Comparison of ENCODE assay signal across 9 mouse cellular contexts in genomic region chrX:157612894-157613293, GRCm38 (mm10). TPM values are rescaled to one million over a fixed set of nuclear protein-coding genes. Genes with fewer than 3 reads are reported as not detected.
DNase-seq lines count a peak whose midpoint lies in the region; ATAC-seq lines count a peak whose summit lies in the region.
"Had no signal": no experiment of that assay in that cellular context is flagged by ENCODE, and none has a peak within 500 bp of the region (broad histone marks: within the 10 kb centered on the region; RNA-seq: fewer than 3 reads in every experiment).

No protein-coding gene starts in this region.

- 27% methylated on average over 31 of the region's 32 CpGs for WGBS in heart, embryonic 14.5 days
- WGBS in embryonic facial prominence, embryonic 15.5 days, result 26% methylated on average over 32 of the region's 32 CpGs
- 33% methylated on average over 32 of the region's 32 CpGs for WGBS in neural tube, embryonic 13.5 days

- no peak overlapping the region for H3K27ac ChIP-seq in heart, embryonic 14.5 days (replicated peaks in 1 of 2; ENCODE audit: control insufficient read depth in 1 of 2, insufficient read depth in 1 of 2, low read depth in 2 of 2, low read length in 2 of 2)
- H3K27ac ChIP-seq in embryonic facial prominence, embryonic 15.5 days (replicated peaks), result no peak overlapping the region
- H3K27ac ChIP-seq in neural tube, embryonic 13.5 days (replicated peaks), result no peak overlapping the region
- H3K27ac ChIP-seq: heart, adult 2 months had no signal

- H3K4me3 ChIP-seq in heart, embryonic 14.5 days (ENCODE audit: control insufficient read depth in 1 of 2, insufficient read depth in 1 of 2, low read depth in 1 of 2, low read length in 2 of 2), result peak overlapping the region; percentile 13 to 19; a peak in 1 of 4 replicates
- peak overlapping the region; percentile 19 for H3K4me3 ChIP-seq in embryonic facial prominence, embryonic 15.5 days (replicated peaks)
- no peak overlapping the region for H3K4me3 ChIP-seq in neural tube, embryonic 13.5 days
- H3K4me3 ChIP-seq: heart, adult 2 months had no signal

- no peak for ATAC-seq in heart, embryonic 14.5 days (ENCODE audit: insufficient number of reproducible peaks, insufficient read depth, low FRiP score, low read depth)
- ATAC-seq in embryonic facial prominence, embryonic 15.5 days (ENCODE audit: insufficient number of reproducible peaks, low FRiP score, low TSS enrichment, low read depth), result no peak; the same call in 1 of the 2 replicates
- ATAC-seq in neural tube, embryonic 13.5 days (ENCODE audit: low read depth), result no peak

- intact Hi-C loops in heart, postnatal 36 days (cut with DNase I), result no loop called here

- no peaks in the 10 kb centered on the region for H3K9me3 ChIP-seq in heart, embryonic 14.5 days (ENCODE audit: control insufficient read depth, low read length)
- no peaks in the 10 kb centered on the region for H3K9me3 ChIP-seq in embryonic facial prominence, embryonic 15.5 days (replicated peaks)
- H3K9me3 ChIP-seq in neural tube, embryonic 13.5 days, result no peaks in the 10 kb centered on the region

- H3K4me2 ChIP-seq in heart, embryonic 14.5 days (ENCODE audit: low read length), result peak overlapping the region; percentile 59
- H3K4me2 ChIP-seq in embryonic facial prominence, embryonic 15.5 days (replicated peaks), result peak overlapping the region; percentile 44
- H3K4me2 ChIP-seq in neural tube, embryonic 13.5 days, result peak overlapping the region; percentile 44

- H3K36me3 ChIP-seq in heart, embryonic 14.5 days (ENCODE audit: control insufficient read depth, insufficient read depth, low read length), result no peaks in the 10 kb centered on the region
- H3K36me3 ChIP-seq in embryonic facial prominence, embryonic 15.5 days, result no peaks in the 10 kb centered on the region
- H3K36me3 ChIP-seq in neural tube, embryonic 13.5 days, result no peaks in the 10 kb centered on the region

- H3K27me3 ChIP-seq in heart, embryonic 14.5 days (ENCODE audit: control insufficient read depth, insufficient read depth, low read length), result no peaks in the 10 kb centered on the region
- no peaks in the 10 kb centered on the region for H3K27me3 ChIP-seq in embryonic facial prominence, embryonic 15.5 days
- H3K27me3 ChIP-seq in neural tube, embryonic 13.5 days, result no peaks in the 10 kb centered on the region

- H3K9ac ChIP-seq in heart, embryonic 14.5 days (ENCODE audit: low read length), result no peak overlapping the region
- H3K9ac ChIP-seq in embryonic facial prominence, embryonic 15.5 days, result no peak overlapping the region
- no peak overlapping the region for H3K9ac ChIP-seq in neural tube, embryonic 13.5 days

- no peak for DNase-seq in heart, postnatal 36 days
- DNase-seq in Muller cell, postnatal 12 days (ENCODE audit: inconsistent ontology term), result peak; percentile 27
- DNase-seq in kidney, postnatal 14 days, result peak; percentile 10
- no peak for DNase-seq in thymus, postnatal 0 days (ENCODE audit: low spot score)
- DNase-seq in gastrocnemius, adult 18-20 months (ENCODE audit: low spot score), result no peak

- H3K4me1 ChIP-seq in heart, embryonic 14.5 days (ENCODE audit: control insufficient read depth in 2 of 2, insufficient read depth in 2 of 2, low read length in 2 of 2), result no peaks in the 10 kb centered on the region; a peak in 1 of 4 replicates
- no peaks in the 10 kb centered on the region for H3K4me1 ChIP-seq in embryonic facial prominence, embryonic 15.5 days
- H3K4me1 ChIP-seq in neural tube, embryonic 13.5 days (replicated peaks), result peaks cover 3% of the 10 kb centered on the region; the same call in 1 of the 2 replicates

RNA-seq across cellular contexts. Expression of gene Mbtps2, which starts 14.4 kb away (rescaled TPM):
- 14.8 and 14.9 TPM in 2 replicates for polyA plus RNA-seq in heart, embryonic 14.5 days (2014; fragmentation: Nextera tagmentation; extraction: Ambion mirVana)
- total RNA-seq in heart, postnatal 36 days (2021), result 10 to 100 TPM; 13.5 to 15.7 TPM
- polyA plus RNA-seq in embryonic facial prominence, embryonic 15.5 days (2015; fragmentation: Nextera tagmentation; extraction: Ambion mirVana), result 18.4 and 19.5 TPM in 2 replicates
- polyA plus RNA-seq in neural tube, embryonic 13.5 days (2015; fragmentation: Nextera tagmentation; extraction: Ambion mirVana), result 32.1 and 36.6 TPM in 2 replicates
- 15.3 TPM in 2 replicates for polyA plus RNA-seq in thymus, postnatal 0 days (2015; fragmentation: Nextera tagmentation; extraction: Ambion mirVana)
- total RNA-seq in gastrocnemius, adult 18-20 months (2021), result 10 to 100 TPM; 14.0 to 15.2 TPM

RNA-seq across cellular contexts. Expression of gene Yy2, which starts 44.1 kb away (rescaled TPM):
- polyA plus RNA-seq in heart, embryonic 14.5 days (2014; fragmentation: Nextera tagmentation; extraction: Ambion mirVana), result 2.9 and 3.1 TPM in 2 replicates
- under 1 TPM; 0.38 to 0.53 TPM for total RNA-seq in heart, postnatal 36 days (2021)
- polyA plus RNA-seq in embryonic facial prominence, embryonic 15.5 days (2015; fragmentation: Nextera tagmentation; extraction: Ambion mirVana), result 2.5 and 3.7 TPM in 2 replicates
- polyA plus RNA-seq in neural tube, embryonic 13.5 days (2015; fragmentation: Nextera tagmentation; extraction: Ambion mirVana), result 2.3 and 2.9 TPM in 2 replicates
- polyA plus RNA-seq in thymus, postnatal 0 days (2015; fragmentation: Nextera tagmentation; extraction: Ambion mirVana), result 4.6 and 5.1 TPM in 2 replicates
- under 1 TPM; 0.53 to 0.59 TPM for total RNA-seq in gastrocnemius, adult 18-20 months (2021)
- polyA plus RNA-seq: heart, adult 2 months had no signal

Comparison
In these comparisons a context has a peak if more than half of its experiments do, and no peak if none do; other contexts are left out.
1. DNase-seq: peak in Muller cell, postnatal 12 days (single experiment) and kidney, postnatal 14 days (single experiment); none in heart, postnatal 36 days (0 of 2), thymus, postnatal 0 days (single experiment) and gastrocnemius, adult 18-20 months (single experiment).
2. Peak in every context shown above with its lines, with median percentiles within 50 percentile points of each other: H3K4me2 ChIP-seq.